Mouse (Mus musculus) neural tube, embryonic 13.5 days (tissue): Measurements from ENCODE around the gene Cass4. TPM values are rescaled to one million over a fixed set of nuclear protein-coding genes. Genes with fewer than 3 reads are reported as not detected.

Experiments used
- ATAC-seq: fragments of 200-750 bp; cut with Nextera tagmentation; 2 replicates; pipeline ENCODE4 v1.8.0; 2017; ENCODE audit warnings: low read depth, mild to moderate bottlenecking, moderate TSS enrichment, moderate library complexity
- H3K27ac ChIP-seq: fragments of 300-500 bp; sonication (generic); replicated peaks from 2 replicates; pipeline ENCODE4 v1.5.1; 2015; ENCODE audit warnings: moderate library complexity, mild to moderate bottlenecking, inconsistent platforms
- H3K27me3 ChIP-seq: fragments of 300-500 bp; sonication (generic); 2 replicates; pipeline ENCODE4 v1.6.1; 2015; ENCODE audit warnings: mild to moderate bottlenecking, inconsistent platforms
- H3K36me3 ChIP-seq: fragments of 300-500 bp; sonication (generic); 2 replicates; pipeline ENCODE4 v1.6.1; 2015; ENCODE audit warnings: mild to moderate bottlenecking, inconsistent platforms
- H3K4me1 ChIP-seq: fragments of 300-500 bp; sonication (generic); replicated peaks from 2 replicates; pipeline ENCODE4 v1.6.1; 2015; ENCODE audit warnings: inconsistent platforms
- H3K4me2 ChIP-seq: fragments of 300-500 bp; sonication (generic); 2 replicates; pipeline ENCODE4 v1.6.1; 2015; ENCODE audit warnings: inconsistent platforms, mild to moderate bottlenecking, moderate library complexity
- H3K4me3 ChIP-seq: fragments of 300-500 bp; sonication (generic); 2 replicates; pipeline ENCODE4 v1.5.1; 2015; ENCODE audit warnings: mild to moderate bottlenecking, inconsistent platforms
- H3K9ac ChIP-seq: fragments of 300-500 bp; sonication (generic); 2 replicates; pipeline ENCODE4 v1.6.1; 2015; ENCODE audit warnings: moderate library complexity, mild to moderate bottlenecking, inconsistent platforms
- H3K9me3 ChIP-seq: fragments of 300-500 bp; sonication (generic); 2 replicates; pipeline ENCODE4 v1.6.1; 2016; ENCODE audit warnings: inconsistent platforms
- whole genome bisulfite sequencing: fragments of 180-500 bp; shearing (Covaris S2); methylation state at CpG from one replicate; pipeline ENCODE4 v1.1.7; 2015; 5-methylcytosine and 5-hydroxymethylcytosine counted together
- polyA plus RNA-seq: library from polyadenylated mRNA; unstranded; fragments of >200 nt; fragmentation: Nextera tagmentation; extraction: Ambion mirVana; gene quantifications from 2 replicates; pipeline ENCODE4 v1.2.1, GENCODE M21; 2015

The Cass4 gene
- polyA plus RNA-seq, 1 experiment from 2014 or later, result 0.46 TPM

GRCm38 (mm10) chr2:172394052-172394392 lies 428 bp downstream of the Cass4 start:
- Histone ChIP-seq H3K4me1 (peaks cover 6% of the 10 kb centered on the region; the same call in 1 of the 2 replicates), H3K36me3 (no peaks in the 10 kb centered on the region), H3K4me3 (no peak overlapping the region), H3K9ac (no peak overlapping the region), H3K9me3 (no peaks in the 10 kb centered on the region), H3K4me2 (no peak overlapping the region), H3K27me3 (no peaks in the 10 kb centered on the region), H3K27ac (no peak overlapping the region)
- 80% methylated on average over 2 of the region's 2 CpGs for WGBS
- ATAC-seq, result no peak

GRCm38 (mm10) chr2:172394671-172395070 lies 1.1 kb downstream of the Cass4 start:
- Histone ChIP-seq H3K27me3 (no peaks in the 10 kb centered on the region), H3K9ac (no peak overlapping the region), H3K4me2 (no peak overlapping the region), H3K27ac (no peak overlapping the region), H3K9me3 (no peaks in the 10 kb centered on the region), H3K36me3 (no peaks in the 10 kb centered on the region), H3K4me1 (peaks cover 7% of the 10 kb centered on the region), H3K4me3 (no peak overlapping the region)
- ATAC-seq, result no peak
- 63% methylated on average over 4 of the region's 4 CpGs for WGBS

- Histone ChIP-seq H3K9ac (no peak overlapping the region), H3K4me3 (no peak overlapping the region)
- WGBS, result 39% methylated on average over 9 of the region's 9 CpGs
Observed at GRCm38 (mm10) chr2:172395961-172396360, 2.4 kb downstream of the Cass4 start.

GRCm38 (mm10) chr2:172399901-172400300 lies 6.3 kb downstream of the Cass4 start:
- H3K9ac ChIP-seq, result no peak overlapping the region
- 29% methylated on average over 9 of the region's 9 CpGs for WGBS
- 0 out of 2 replicates have a peak, but pooled peaks have one; percentile 32 for ATAC-seq

More at GRCm38 (mm10) chr2:172395961-172396360, 2.4 kb downstream of the Cass4 start:
- Histone ChIP-seq H3K36me3 (no peaks in the 10 kb centered on the region), H3K27ac (no peak overlapping the region), H3K4me1 (peaks cover 15% of the 10 kb centered on the region), H3K4me2 (no peak overlapping the region), H3K27me3 (no peaks in the 10 kb centered on the region), H3K9me3 (no peaks in the 10 kb centered on the region)
- ATAC-seq, result no peak

GRCm38 (mm10) chr2:172401116-172401825 lies 7.7 kb downstream of the Cass4 start:
- Histone ChIP-seq H3K27me3 (no peaks in the 10 kb centered on the region), H3K4me2 (no peak overlapping the region), H3K9me3 (no peaks in the 10 kb centered on the region), H3K4me3 (no peak overlapping the region), H3K4me1 (peaks cover 8% of the 10 kb centered on the region), H3K9ac (no peak overlapping the region), H3K27ac (no peak overlapping the region), H3K36me3 (no peaks in the 10 kb centered on the region)
- no peak for ATAC-seq
- 75% methylated on average over 13 of the region's 13 CpGs for WGBS

More at GRCm38 (mm10) chr2:172399901-172400300, 6.3 kb downstream of the Cass4 start:
- Histone ChIP-seq H3K4me3 (no peak overlapping the region), H3K27me3 (no peaks in the 10 kb centered on the region), H3K4me2 (no peak overlapping the region), H3K4me1 (peaks cover 15% of the 10 kb centered on the region), H3K9me3 (no peaks in the 10 kb centered on the region), H3K36me3 (no peaks in the 10 kb centered on the region), H3K27ac (no peak overlapping the region)

- WGBS, result 72% methylated on average over 7 of the region's 7 CpGs
- Histone ChIP-seq H3K27ac (no peak overlapping the region), H3K4me2 (no peak overlapping the region), H3K4me1 (peaks cover 8% of the 10 kb centered on the region), H3K9ac (no peak overlapping the region), H3K4me3 (no peak overlapping the region), H3K27me3 (no peaks in the 10 kb centered on the region), H3K9me3 (no peaks in the 10 kb centered on the region), H3K36me3 (no peaks in the 10 kb centered on the region)
- no peak for ATAC-seq
Observed at GRCm38 (mm10) chr2:172404239-172404638, 10.6 kb downstream of the Cass4 start.

- no peaks in the 10 kb centered on the region for H3K36me3 ChIP-seq
- no peak overlapping the region for H3K27ac ChIP-seq
- H3K4me3 ChIP-seq, result no peak overlapping the region
- H3K9ac ChIP-seq, result no peak overlapping the region
- no peaks in the 10 kb centered on the region for H3K9me3 ChIP-seq
- H3K4me2 ChIP-seq, result no peak overlapping the region
- WGBS, result 65% methylated on average over 3 of the region's 3 CpGs
- no peak for ATAC-seq
- no peaks in the 10 kb centered on the region for H3K27me3 ChIP-seq
- H3K4me1 ChIP-seq, result peaks cover 4% of the 10 kb centered on the region
Observed at GRCm38 (mm10) chr2:172405011-172405410, 11.4 kb downstream of the Cass4 start.

- WGBS, result 69% methylated on average over 4 of the region's 4 CpGs
- Histone ChIP-seq H3K4me2 (no peak overlapping the region), H3K4me3 (no peak overlapping the region), H3K9ac (no peak overlapping the region), H3K36me3 (no peaks in the 10 kb centered on the region), H3K27ac (no peak overlapping the region), H3K9me3 (no peaks in the 10 kb centered on the region), H3K4me1 (no peaks in the 10 kb centered on the region), H3K27me3 (no peaks in the 10 kb centered on the region)
- ATAC-seq, result no peak
Observed at GRCm38 (mm10) chr2:172406173-172406572, 12.6 kb downstream of the Cass4 start.

- H3K4me2 ChIP-seq, result no peak overlapping the region
- WGBS, result 79% methylated on average over 2 of the region's 2 CpGs
- ATAC-seq, result no peak
- H3K4me1 ChIP-seq, result peaks cover 2% of the 10 kb centered on the region
- no peaks in the 10 kb centered on the region for H3K9me3 ChIP-seq
- H3K27ac ChIP-seq, result no peak overlapping the region
- H3K27me3 ChIP-seq, result no peaks in the 10 kb centered on the region
- H3K4me3 ChIP-seq, result no peak overlapping the region
- no peaks in the 10 kb centered on the region for H3K36me3 ChIP-seq
- H3K9ac ChIP-seq, result no peak overlapping the region
Observed at GRCm38 (mm10) chr2:172407499-172407898, 13.9 kb downstream of the Cass4 start.

- Histone ChIP-seq H3K4me1 (peaks cover 15% of the 10 kb centered on the region), H3K9me3 (no peaks in the 10 kb centered on the region), H3K4me2 (no peak overlapping the region), H3K9ac (no peak overlapping the region), H3K4me3 (no peak overlapping the region), H3K27ac (no peak overlapping the region), H3K27me3 (no peaks in the 10 kb centered on the region), H3K36me3 (no peaks in the 10 kb centered on the region)
- 80% methylated on average over 2 of the region's 2 CpGs for WGBS
- ATAC-seq, result no peak
Observed at GRCm38 (mm10) chr2:172410686-172411085, 17.1 kb downstream of the Cass4 start.

- 77% methylated on average over 11 of the region's 11 CpGs for WGBS
- H3K9ac ChIP-seq, result no peak overlapping the region
- H3K36me3 ChIP-seq, result no peaks in the 10 kb centered on the region
- no peaks in the 10 kb centered on the region for H3K27me3 ChIP-seq
- no peak overlapping the region for H3K27ac ChIP-seq
- no peaks in the 10 kb centered on the region for H3K9me3 ChIP-seq
- ATAC-seq, result no peak
- no peak overlapping the region for H3K4me3 ChIP-seq
- H3K4me1 ChIP-seq, result peaks cover 15% of the 10 kb centered on the region
- H3K4me2 ChIP-seq, result no peak overlapping the region
Observed at GRCm38 (mm10) chr2:172411091-172411490, 17.5 kb downstream of the Cass4 start.

- H3K27ac ChIP-seq, result no peak overlapping the region
- H3K36me3 ChIP-seq, result no peaks in the 10 kb centered on the region
- H3K4me3 ChIP-seq, result no peak overlapping the region
- no peak overlapping the region for H3K9ac ChIP-seq
- H3K9me3 ChIP-seq, result no peaks in the 10 kb centered on the region
- WGBS, result 19% methylated on average over 9 of the region's 9 CpGs
- peaks cover 15% of the 10 kb centered on the region for H3K4me1 ChIP-seq
- no peaks in the 10 kb centered on the region for H3K27me3 ChIP-seq
- peak; percentile 23; the same call in 1 of the 2 replicates for ATAC-seq
- peak overlapping the region; percentile 28; the same call in 1 of the 2 replicates for H3K4me2 ChIP-seq
Observed at GRCm38 (mm10) chr2:172412454-172412853, 18.9 kb downstream of the Cass4 start.

GRCm38 (mm10) chr2:172413273-172413672 lies 19.7 kb downstream of the Cass4 start:
- Histone ChIP-seq H3K9ac (no peak overlapping the region), H3K9me3 (no peaks in the 10 kb centered on the region), H3K36me3 (no peaks in the 10 kb centered on the region), H3K4me1 (peaks cover 15% of the 10 kb centered on the region), H3K27me3 (no peaks in the 10 kb centered on the region), H3K27ac (no peak overlapping the region), H3K4me3 (no peak overlapping the region), H3K4me2 (no peak overlapping the region)
- WGBS, result 27% methylated on average over 4 of the region's 4 CpGs
- ATAC-seq, result no peak
